Mouse (Mus musculus): ENCODE measurements at regions not wholly inside any gene's neighbourhood (a gene's known extent, or its start where the extent isn't known, plus 50 kb on each side); places are given as distances from the start of the nearest gene placed in this dataset.

GRCm38 (mm10) chr16:78709943-78710342, 133.4 kb upstream of the D16Ertd472e start:
- TF ChIP-seq POLR2A (IDR thresholded peaks at IDR 0.05; ENCODE audit: insufficient read depth, low read length) (no peak), EP300 (IDR thresholded peaks at IDR 0.05; ENCODE audit: insufficient read depth, low read depth, low read length) (no peak), CTCF (IDR thresholded peaks at IDR 0.05; ENCODE audit: low read depth, low read length) (no peak)

Data from ES-Bruce4 (cell line).